Mouse (Mus musculus): ENCODE data around the gene Chad.

- no peak for TF ChIP-seq POLR2A (IDR thresholded peaks at IDR 0.05; ENCODE audit: control insufficient read depth, extremely low read depth, insufficient read depth, low read length, poor library complexity)
- TF ChIP-seq CTCF (IDR thresholded peaks at IDR 0.05; ENCODE audit: borderline replicate concordance, control insufficient read depth, extremely low read depth, insufficient read depth, low read length, poor library complexity) = no peak
Observed at GRCm38 (mm10) chr11:94528879-94529278, 36.0 kb upstream of the Chad start.

Measured in thymus, adult 2 months (tissue).